Mouse (Mus musculus) heart, postnatal 14 days (tissue): ENCODE measurements around the gene Zfp993. TPM values are rescaled to one million over a fixed set of nuclear protein-coding genes. Genes with fewer than 3 reads are reported as not detected.
"Not testable (repeated sequence)": the region's sequence is repeated elsewhere in the genome, so short reads cannot be mapped to it uniquely, and the experiment has no call there.

Experiments
- DNase-seq, 2 experiments: peaks; one replicate each; pipeline ENCODE4 v3.0.0; 2021 to 2022
- intact Hi-C: fragments of 180-260 bp; cut with DNase I; formaldehyde crosslinking; loops from one replicate; pipeline ENCODE4 v1.15.1; 2025
- long read RNA-seq, 2 experiments: library from polyadenylated mRNA; stranded (forward); transcript quantifications; one replicate each; pipeline ENCODE4 v2.0.0; 2021
- total RNA-seq, 2 experiments: library from RNA; stranded (reverse); gene quantifications; 2 replicates each; pipeline ENCODE4 v1.2.3; 2021

Gene Zfp993
- total RNA-seq = 1 to 10 TPM; 4.4 to 8.4 TPM
- long read RNA-seq, experiment 1, partial matches to known transcripts = 0 of 1 reads
- long read RNA-seq, experiment 1, other reads (novel, unspliced or antisense) = 0 of 1 reads
- long read RNA-seq, experiment 2, partial matches to known transcripts = 0 of 2 reads
- long read RNA-seq, experiment 2, other reads (novel, unspliced or antisense) = 2 of 2 reads

GRCm38 (mm10) chr4:146610774-146611400 lies at the start of gene Zfp993:
Zfp993 (plus strand) TSS chr4:146610961.
- DNase-seq, intact Hi-C loops: not testable (repeated sequence)

- DNase-seq, intact Hi-C loops: not testable (repeated sequence)
Observed at GRCm38 (mm10) chr4:146579905-146580873, 30.6 kb upstream of the Zfp993 start.

GRCm38 (mm10) chr4:146603578-146604399 lies 7.0 kb upstream of the Zfp993 start:
- intact Hi-C loops = not testable (repeated sequence)

GRCm38 (mm10) chr4:146644367-146644766 lies 33.6 kb downstream of the Zfp993 start:
- intact Hi-C loops, DNase-seq: not testable (repeated sequence)

More at GRCm38 (mm10) chr4:146603578-146604399, 7.0 kb upstream of the Zfp993 start:
- DNase-seq = not testable (repeated sequence)

- DNase-seq, intact Hi-C loops: not testable (repeated sequence)
Observed at GRCm38 (mm10) chr4:146649641-146650040, 38.9 kb downstream of the Zfp993 start.

- DNase-seq, intact Hi-C loops: not testable (repeated sequence)
Observed at GRCm38 (mm10) chr4:146650115-146650514, 39.4 kb downstream of the Zfp993 start.

GRCm38 (mm10) chr4:146650639-146651038 lies 39.9 kb downstream of the Zfp993 start:
- intact Hi-C loops, DNase-seq: not testable (repeated sequence)

Other genes starting within 250 kb of the Zfp993 start
- 1 to 10 TPM; 2.9 to 3.3 TPM for gene Zfp992, start 161.9 kb upstream of the Zfp993 start, total RNA-seq
- 1 to 10 TPM in 1 of 2 experiments, under 1 TPM in 1; 0.71 to 1.1 TPM for gene Zfp981, start 108.9 kb upstream of the Zfp993 start, total RNA-seq